Mouse (Mus musculus) hindbrain, embryonic 15.5 days (tissue): ENCODE results near the gene Syt9. TPM values are rescaled to one million over a fixed set of nuclear protein-coding genes. Genes with fewer than 3 reads are reported as not detected.

Experiments
- ATAC-seq: fragments of 200-750 bp; cut with Nextera tagmentation; 2 replicates; pipeline ENCODE4 v1.8.0; 2017; ENCODE audit warnings: low read depth, moderate number of reproducible peaks, moderate TSS enrichment; ENCODE audit not compliant: low FRiP score
- H3K27ac ChIP-seq: fragments of 300-500 bp; sonication (generic); replicated peaks from 2 replicates; pipeline ENCODE4 v1.5.1; 2015; ENCODE audit warnings: mild to moderate bottlenecking, inconsistent platforms
- H3K27me3 ChIP-seq: fragments of 300-500 bp; sonication (generic); 2 replicates; pipeline ENCODE4 v1.6.1; 2015; ENCODE audit warnings: control low read depth, inconsistent platforms
- H3K36me3 ChIP-seq: fragments of 300-500 bp; sonication (generic); 2 replicates; pipeline ENCODE4 v1.6.1; 2015; ENCODE audit warnings: control low read depth, inconsistent platforms
- H3K4me1 ChIP-seq: fragments of 300-500 bp; sonication (generic); replicated peaks from 2 replicates; pipeline ENCODE4 v1.6.1; 2015; ENCODE audit warnings: control low read depth, inconsistent platforms
- H3K4me2 ChIP-seq: fragments of 300-500 bp; sonication (generic); 2 replicates; pipeline ENCODE4 v1.6.1; 2015; ENCODE audit warnings: moderate library complexity, mild to moderate bottlenecking, inconsistent platforms
- H3K4me3 ChIP-seq: fragments of 300-500 bp; sonication (generic); 2 replicates; pipeline ENCODE4 v1.5.1; 2015; ENCODE audit warnings: mild to moderate bottlenecking, inconsistent platforms
- H3K9ac ChIP-seq: fragments of 300-500 bp; sonication (generic); 2 replicates; pipeline ENCODE4 v1.6.1; 2015; ENCODE audit warnings: inconsistent platforms
- H3K9me3 ChIP-seq: fragments of 300-500 bp; sonication (generic); 2 replicates; pipeline ENCODE4 v1.6.1; 2016; ENCODE audit warnings: control low read depth, inconsistent platforms
- WGBS: fragments of 180-500 bp; shearing (Covaris S2); methylation state at CpG from one replicate; pipeline ENCODE4 v1.1.7; 2015; 5-methylcytosine and 5-hydroxymethylcytosine counted together
- polyA plus RNA-seq: library from polyadenylated mRNA; unstranded; fragments of >200 nt; fragmentation: Nextera tagmentation; extraction: Ambion mirVana; gene quantifications from 2 replicates; pipeline ENCODE4 v1.2.1, GENCODE M21; 2015

Gene Syt9
- polyA plus RNA-seq, 1 experiment from 2014 or later = 12.7 TPM

DNA sequence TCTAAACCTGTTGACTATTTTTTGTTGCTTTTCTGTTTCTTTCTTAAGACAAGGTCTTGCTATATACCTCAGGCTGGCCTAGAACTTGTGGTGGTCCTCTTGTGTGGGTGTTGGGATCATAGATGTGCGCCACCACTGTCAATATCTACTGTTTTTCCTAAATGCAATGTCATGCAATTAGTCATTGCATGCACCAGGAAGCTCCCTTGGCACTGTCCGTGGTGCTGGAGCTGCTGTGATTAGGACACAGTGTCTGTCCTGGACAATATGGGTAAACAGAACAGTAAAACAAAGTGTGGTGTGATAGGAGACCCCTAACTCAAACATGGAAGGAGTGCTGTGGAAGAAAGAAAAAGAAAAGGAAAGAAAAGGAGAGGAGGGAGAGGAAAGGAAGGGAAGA is 22.2 kb downstream of the Syt9 start:
- Histone ChIP-seq H3K27ac (no peak overlapping the region), H3K4me3 (no peak overlapping the region), H3K4me1 (no peaks in the 10 kb centered on the region), H3K27me3 (no peaks in the 10 kb centered on the region), H3K9me3 (no peaks in the 10 kb centered on the region), H3K36me3 (no peaks in the 10 kb centered on the region), H3K4me2 (no peak overlapping the region), H3K9ac (no peak overlapping the region)
- ATAC-seq = no peak
- WGBS = 72% methylated on average over 2 of the region's 2 CpGs

DNA sequence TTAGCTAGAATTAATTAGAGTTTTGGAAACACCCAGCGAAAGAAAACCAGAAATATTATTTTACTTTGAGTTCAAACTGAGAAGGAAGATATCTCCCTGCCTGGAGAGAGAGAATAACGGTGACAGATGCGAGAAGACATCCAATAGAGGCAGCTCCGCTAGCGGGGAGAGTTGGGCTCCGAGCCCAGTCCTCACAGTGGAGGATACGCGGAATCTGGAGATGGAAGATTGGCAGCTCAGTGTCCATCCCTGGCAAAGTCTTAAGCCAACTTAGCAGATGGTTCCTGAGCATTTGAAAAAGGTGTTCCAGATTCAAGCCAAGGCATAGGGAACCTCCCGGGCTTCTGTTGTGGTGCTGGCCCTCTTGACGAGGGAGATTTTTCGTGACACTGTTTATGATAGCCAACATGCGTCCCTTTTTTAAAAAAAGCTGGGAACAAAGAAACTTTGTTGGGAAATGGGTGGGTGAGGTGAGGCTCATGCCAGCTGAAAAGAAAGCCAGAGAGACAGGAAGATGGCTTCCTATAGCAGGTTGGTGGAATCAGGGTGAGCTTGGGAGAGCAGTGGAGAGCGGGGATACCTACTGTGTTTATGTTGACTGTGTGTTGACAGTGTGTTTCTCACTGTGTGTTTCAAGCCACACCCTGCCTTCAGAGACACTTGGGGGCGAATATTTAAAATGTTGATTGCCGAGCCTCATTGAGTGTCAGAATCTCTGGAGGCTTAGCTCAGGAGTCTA is 29.7 kb downstream of the Syt9 start:
- no peak overlapping the region for H3K9ac ChIP-seq
- no peaks in the 10 kb centered on the region for H3K4me1 ChIP-seq
- H3K27me3 ChIP-seq = no peaks in the 10 kb centered on the region
- 82% methylated on average over 15 of the region's 15 CpGs for WGBS
- no peak for ATAC-seq
- H3K9me3 ChIP-seq = no peaks in the 10 kb centered on the region
- H3K36me3 ChIP-seq = no peaks in the 10 kb centered on the region
- no peak overlapping the region for H3K4me3 ChIP-seq
- no peak overlapping the region for H3K27ac ChIP-seq
- H3K4me2 ChIP-seq = no peak overlapping the region

DNA sequence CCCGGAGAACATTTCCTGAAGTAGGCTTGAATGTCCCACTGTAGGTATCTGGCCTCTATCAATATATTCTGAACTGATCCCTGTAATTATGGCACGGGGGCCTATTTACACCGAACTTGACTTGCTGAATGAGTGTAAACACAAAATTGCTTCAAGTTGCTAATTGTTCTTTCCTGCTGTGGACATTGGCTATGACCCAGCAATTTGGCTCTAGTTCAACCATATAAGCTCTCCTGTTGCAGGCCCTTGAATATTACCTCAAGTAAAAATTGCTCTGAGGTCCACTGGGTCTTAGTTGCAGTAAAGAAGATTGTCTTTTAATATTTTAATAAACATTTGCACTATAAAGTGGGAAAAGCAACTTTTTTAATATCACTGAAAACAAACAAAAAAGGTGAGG is 32.7 kb downstream of the Syt9 start:
- Histone ChIP-seq H3K27me3 (no peaks in the 10 kb centered on the region), H3K4me2 (no peak overlapping the region), H3K36me3 (no peaks in the 10 kb centered on the region), H3K4me3 (no peak overlapping the region), H3K9ac (no peak overlapping the region), H3K27ac (no peak overlapping the region), H3K9me3 (no peaks in the 10 kb centered on the region), H3K4me1 (no peaks in the 10 kb centered on the region)
- 77% methylated on average over 3 of the region's 3 CpGs for WGBS
- ATAC-seq = 0 out of 2 replicates have a peak, but pooled peaks have one; percentile 14

DNA sequence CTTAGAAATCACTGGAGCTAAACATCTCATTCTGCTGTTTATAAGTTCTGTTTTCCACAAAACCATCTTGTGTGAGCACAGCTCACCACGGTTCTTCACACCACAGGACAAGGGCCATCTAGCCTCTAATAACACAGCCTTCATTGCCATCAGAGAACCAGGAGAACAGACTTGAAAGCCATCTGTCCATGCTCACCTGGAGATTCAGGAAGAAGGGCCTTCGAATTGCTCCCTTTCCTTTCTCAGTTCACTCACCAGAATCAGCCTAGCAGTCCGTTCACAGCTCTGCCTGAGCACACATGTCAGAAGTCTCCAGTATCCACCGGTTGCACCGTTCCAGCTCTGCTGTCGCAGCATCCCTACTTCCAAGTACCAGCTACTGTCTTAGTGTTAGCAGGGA is 44.4 kb downstream of the Syt9 start:
- Histone ChIP-seq H3K27ac (no peak overlapping the region), H3K27me3 (no peaks in the 10 kb centered on the region), H3K9me3 (no peaks in the 10 kb centered on the region), H3K9ac (no peak overlapping the region), H3K4me3 (no peak overlapping the region), H3K36me3 (no peaks in the 10 kb centered on the region), H3K4me2 (no peak overlapping the region), H3K4me1 (no peaks in the 10 kb centered on the region)
- WGBS = 91% methylated on average over 6 of the region's 6 CpGs
- no peak for ATAC-seq

DNA sequence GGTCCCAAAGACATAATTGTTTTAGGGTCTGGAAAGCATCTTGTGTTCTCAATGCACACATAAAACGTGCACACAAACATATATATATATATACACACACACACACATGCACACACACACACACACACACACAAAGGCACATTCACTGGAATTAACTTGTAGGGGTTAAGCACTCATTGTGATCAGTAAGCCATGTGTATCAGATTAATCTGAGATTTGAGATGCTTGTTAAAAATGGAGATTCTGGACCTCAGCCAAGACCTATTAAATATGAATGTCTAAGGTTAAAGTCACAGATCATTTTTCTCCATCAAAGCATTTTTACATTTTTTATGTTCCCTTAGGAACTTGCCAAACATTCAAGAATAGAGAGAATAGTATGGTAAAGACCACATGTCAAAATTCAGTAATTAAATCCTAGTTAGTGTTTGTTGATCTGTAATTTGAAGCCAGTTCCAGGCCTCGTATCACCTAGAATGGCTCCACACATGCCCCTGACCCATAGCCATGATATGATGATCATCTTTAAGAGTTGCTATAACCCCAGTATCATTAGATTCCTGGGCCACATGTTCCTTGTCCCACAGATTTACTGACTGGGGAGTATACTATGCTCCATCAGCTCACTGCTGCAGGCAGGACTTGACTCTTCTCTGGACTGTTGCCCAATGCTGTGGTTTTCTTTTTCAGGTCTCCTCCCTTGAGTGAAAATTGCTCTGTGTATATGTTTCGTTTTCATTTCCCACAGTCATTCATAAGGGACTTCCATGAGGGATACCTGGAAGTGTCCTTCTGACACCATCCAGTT is 46.7 kb downstream of the Syt9 start:
- ATAC-seq = no peak
- H3K4me2 ChIP-seq = no peak overlapping the region
- no peaks in the 10 kb centered on the region for H3K9me3 ChIP-seq
- H3K36me3 ChIP-seq = no peaks in the 10 kb centered on the region
- H3K27ac ChIP-seq = no peak overlapping the region
- 77% methylated on average over 3 of the region's 3 CpGs for WGBS
- no peak overlapping the region for H3K4me3 ChIP-seq
- H3K4me1 ChIP-seq = no peaks in the 10 kb centered on the region
- no peak overlapping the region for H3K9ac ChIP-seq
- H3K27me3 ChIP-seq = no peaks in the 10 kb centered on the region

DNA sequence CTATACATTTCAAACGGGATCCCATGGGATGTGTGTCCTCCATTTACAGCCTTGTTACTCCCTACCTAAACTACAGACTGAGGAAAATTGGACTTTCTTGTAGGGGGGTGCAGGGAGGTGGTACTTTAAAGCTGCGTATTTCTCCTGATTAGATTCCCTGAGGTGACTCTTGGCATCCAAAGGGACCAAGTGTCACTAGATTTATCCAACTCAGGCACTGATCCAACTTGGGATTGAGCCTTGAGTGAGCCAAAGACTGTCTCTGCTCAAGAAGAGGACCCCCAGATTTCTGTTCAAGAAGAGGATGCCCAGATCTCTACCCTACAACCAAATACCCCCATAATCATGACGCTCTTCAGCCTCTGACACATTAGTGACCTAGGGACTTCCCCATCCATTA is 66.9 kb downstream of the Syt9 start:
- Histone ChIP-seq H3K9me3 (no peaks in the 10 kb centered on the region), H3K36me3 (no peaks in the 10 kb centered on the region)

DNA sequence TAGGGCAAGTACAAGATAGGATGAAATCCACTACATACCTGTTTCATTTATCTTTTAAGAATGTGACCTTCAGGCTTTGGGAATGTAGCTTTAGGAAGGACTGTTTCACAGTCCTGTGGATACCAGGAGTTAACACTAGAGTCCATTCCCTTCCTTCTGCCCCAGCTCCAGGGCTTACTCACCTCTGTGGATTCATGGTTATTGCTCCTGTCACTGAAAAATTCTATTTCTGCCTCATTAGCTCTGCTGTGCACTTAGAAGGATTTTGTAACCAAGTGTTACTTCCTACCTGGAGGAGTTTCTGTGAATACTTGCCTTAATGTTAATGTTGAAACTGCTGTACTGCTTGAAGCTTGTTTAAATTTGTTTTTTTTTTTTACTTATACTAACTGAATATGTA is 74.1 kb downstream of the Syt9 start:
- Histone ChIP-seq H3K4me3 (no peak overlapping the region), H3K4me1 (no peaks in the 10 kb centered on the region), H3K9me3 (no peaks in the 10 kb centered on the region), H3K27me3 (no peaks in the 10 kb centered on the region), H3K9ac (no peak overlapping the region), H3K27ac (no peak overlapping the region), H3K36me3 (no peaks in the 10 kb centered on the region), H3K4me2 (no peak overlapping the region)
- ATAC-seq = no peak

More for the DNA sequence above, 66.9 kb downstream of the Syt9 start:
- no peak overlapping the region for H3K27ac ChIP-seq
- no peaks in the 10 kb centered on the region for H3K27me3 ChIP-seq
- no peak overlapping the region for H3K4me3 ChIP-seq
- no peaks in the 10 kb centered on the region for H3K4me1 ChIP-seq
- WGBS = 89% methylated on average over 3 of the region's 3 CpGs
- H3K4me2 ChIP-seq = no peak overlapping the region
- H3K9ac ChIP-seq = no peak overlapping the region
- no peak for ATAC-seq

DNA sequence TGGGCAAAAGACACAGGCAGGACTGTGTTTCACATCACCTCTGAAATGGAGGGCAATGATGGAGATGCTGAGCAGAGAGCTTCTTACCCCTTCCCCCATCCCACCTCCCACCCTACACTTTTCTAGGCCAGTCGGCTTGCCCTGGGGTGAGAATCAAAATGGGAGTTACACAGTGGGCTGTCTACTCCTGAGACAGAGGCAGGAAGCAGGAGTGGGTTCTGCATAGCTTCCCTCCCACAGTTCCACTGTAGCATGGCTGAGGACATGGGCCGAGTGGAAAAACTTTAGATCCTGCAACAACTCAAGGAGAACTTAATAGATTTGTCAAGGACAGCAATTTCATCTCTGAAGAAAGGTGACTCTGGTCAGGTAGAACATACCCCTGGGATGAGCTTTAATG is 84.1 kb downstream of the Syt9 start:
- 69% methylated on average over 2 of the region's 2 CpGs for WGBS
- ATAC-seq = peak; percentile 68
- H3K9ac ChIP-seq = no peak overlapping the region

DNA sequence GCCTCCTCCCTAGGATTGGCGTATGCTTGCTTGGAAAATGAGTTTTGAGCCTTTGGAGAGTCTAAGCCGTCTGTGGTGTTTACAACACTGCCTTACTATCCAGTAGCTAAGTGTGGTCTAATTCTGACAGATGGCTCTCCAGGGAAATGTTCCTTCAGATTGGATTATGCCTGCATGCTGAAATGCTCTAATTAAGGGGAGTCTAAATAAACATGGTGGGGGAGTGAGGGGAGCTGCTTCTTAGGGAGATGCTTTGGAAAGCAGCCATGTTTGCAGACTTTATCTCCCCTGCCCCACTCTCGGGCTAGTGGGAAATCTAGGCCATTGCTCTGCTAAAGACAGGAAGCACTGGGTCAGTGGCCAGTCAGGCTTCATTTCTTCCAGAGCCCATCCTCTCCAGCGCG is 84.6 kb downstream of the Syt9 start:
- Histone ChIP-seq H3K36me3 (no peaks in the 10 kb centered on the region), H3K9ac (no peak overlapping the region), H3K4me3 (no peak overlapping the region), H3K27ac (peak overlapping the region; percentile 12), H3K27me3 (no peaks in the 10 kb centered on the region), H3K4me1 (peaks cover 9% of the 10 kb centered on the region), H3K9me3 (no peaks in the 10 kb centered on the region), H3K4me2 (no peak overlapping the region)
- 53% methylated on average over 5 of the region's 5 CpGs for WGBS
- peak; percentile 88 for ATAC-seq

More for the DNA sequence above, 84.1 kb downstream of the Syt9 start:
- Histone ChIP-seq H3K27ac (peak overlapping the region; percentile 12; the same call in 1 of the 2 replicates), H3K4me1 (peaks cover 9% of the 10 kb centered on the region), H3K27me3 (no peaks in the 10 kb centered on the region), H3K9me3 (no peaks in the 10 kb centered on the region), H3K36me3 (no peaks in the 10 kb centered on the region), H3K4me3 (no peak overlapping the region), H3K4me2 (no peak overlapping the region)

DNA sequence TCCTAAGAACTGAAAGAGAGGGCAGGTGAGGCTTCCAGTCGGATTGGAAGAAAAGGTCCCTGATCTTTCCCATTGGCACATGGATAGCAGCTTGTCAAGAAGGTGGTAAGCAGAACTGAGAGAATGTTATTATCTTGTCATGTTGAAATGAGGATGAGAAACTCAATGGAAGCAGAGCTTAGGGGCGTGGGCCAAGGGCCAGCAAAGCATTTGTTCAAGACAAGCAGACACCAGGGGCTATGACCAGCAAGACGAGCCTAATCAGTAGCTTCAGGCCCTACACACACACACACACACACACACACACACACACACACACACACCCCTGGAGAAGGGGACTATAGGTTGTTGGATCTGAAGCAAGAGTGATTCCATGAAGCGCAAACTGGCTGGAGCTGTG is 90.6 kb downstream of the Syt9 start:
- 87% methylated on average over 4 of the region's 4 CpGs for WGBS
- no peaks in the 10 kb centered on the region for H3K4me1 ChIP-seq
- no peaks in the 10 kb centered on the region for H3K9me3 ChIP-seq
- no peak overlapping the region for H3K4me3 ChIP-seq
- H3K9ac ChIP-seq = no peak overlapping the region
- no peaks in the 10 kb centered on the region for H3K27me3 ChIP-seq
- ATAC-seq = no peak
- H3K36me3 ChIP-seq = no peaks in the 10 kb centered on the region
- no peak overlapping the region for H3K27ac ChIP-seq
- H3K4me2 ChIP-seq = no peak overlapping the region

DNA sequence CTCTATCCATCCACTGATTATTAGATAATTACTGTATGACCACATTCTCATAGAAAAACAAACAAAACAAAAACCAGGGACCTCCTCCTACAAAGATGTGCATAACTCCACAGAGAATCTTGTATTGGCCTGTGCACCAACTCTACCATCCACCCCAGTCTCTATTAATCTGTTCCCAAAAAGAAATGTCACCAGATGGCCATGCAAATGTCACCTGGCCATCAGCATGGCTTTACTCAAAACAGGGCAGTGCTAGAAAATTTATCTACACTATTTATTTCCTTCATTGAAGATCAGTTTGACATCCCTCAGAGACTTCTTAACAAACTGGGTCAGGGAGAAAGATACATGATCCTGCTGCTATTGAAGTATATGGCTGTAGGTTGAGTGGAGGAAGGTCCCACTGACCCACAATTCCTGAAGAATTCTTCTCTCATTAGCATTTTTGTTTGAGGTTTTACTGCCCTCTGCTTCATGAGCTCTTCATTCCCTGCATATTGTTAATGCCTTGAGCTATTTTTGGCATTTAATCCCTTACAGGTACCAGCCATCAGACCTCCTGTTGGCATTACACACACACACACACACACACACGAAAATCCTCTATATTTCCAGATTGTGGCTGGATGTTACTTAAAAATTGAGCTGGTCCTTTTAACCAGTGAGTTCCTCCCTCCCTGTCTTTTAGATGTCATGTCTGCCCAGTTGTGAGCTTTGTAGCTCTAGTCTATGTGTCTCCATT is 91.3 kb downstream of the Syt9 start:
- Histone ChIP-seq H3K9me3 (no peaks in the 10 kb centered on the region), H3K4me3 (no peak overlapping the region), H3K36me3 (no peaks in the 10 kb centered on the region), H3K4me2 (no peak overlapping the region), H3K4me1 (no peaks in the 10 kb centered on the region), H3K9ac (no peak overlapping the region), H3K27ac (no peak overlapping the region), H3K27me3 (no peaks in the 10 kb centered on the region)
- WGBS = 77% methylated on average over 1 of the region's 1 CpGs
- ATAC-seq = no peak

DNA sequence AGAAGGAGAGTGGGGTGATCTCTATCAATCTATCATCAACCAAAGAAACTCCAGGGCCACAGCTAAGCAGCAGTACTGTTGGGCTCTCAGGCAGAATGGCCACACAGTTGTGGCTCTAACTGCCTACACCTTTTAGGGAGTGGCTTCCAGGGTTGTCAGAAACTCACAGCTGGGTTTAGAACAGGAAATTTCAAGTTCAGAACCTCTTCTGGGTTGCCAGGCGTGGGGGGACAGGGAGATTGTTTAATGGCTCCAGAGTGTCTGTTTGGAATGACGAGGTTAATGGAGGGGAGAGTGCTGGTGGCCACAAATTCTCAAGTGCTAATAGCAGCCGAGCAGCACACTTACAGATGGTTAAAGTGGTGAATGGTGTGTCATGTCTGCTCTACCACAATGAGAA is 92.4 kb downstream of the Syt9 start:
- Histone ChIP-seq H3K27ac (no peak overlapping the region), H3K36me3 (no peaks in the 10 kb centered on the region), H3K27me3 (no peaks in the 10 kb centered on the region), H3K9ac (no peak overlapping the region), H3K4me3 (no peak overlapping the region), H3K9me3 (no peaks in the 10 kb centered on the region), H3K4me1 (no peaks in the 10 kb centered on the region), H3K4me2 (no peak overlapping the region)
- ATAC-seq = no peak
- WGBS = 65% methylated on average over 3 of the region's 3 CpGs
